Mouse (Mus musculus) activated CD4-positive, CD25-positive, alpha-beta regulatory T cell, adult 4 months (primary cell): ENCODE results near the gene Slco1c1. TPM values are rescaled to one million over a fixed set of nuclear protein-coding genes. Genes with fewer than 3 reads are reported as not detected.

Experiments
- ATAC-seq: one replicate; pipeline ENCODE4 v1.8.0; 2017
- polyA plus RNA-seq, 2 experiments: library from polyadenylated mRNA; unstranded; fragments of 100-300 nt; shearing (Covaris generic); gene quantifications; one replicate each; pipeline ENCODE4 v1.2.1; 2017

Gene Slco1c1
- polyA plus RNA-seq, result under 1 TPM in 1 of 2 experiments, not detected in 1; 0.17 TPM

GRCm38 (mm10) chr6:141523747-141524640 is at the start of gene Slco1c1:
Gene Slco1c1, plus strand, starts transcription at chr6:141524368.
- ATAC-seq, result no peak

- ATAC-seq, result no peak
These were observed 49.5 kb upstream of the Slco1c1 start for GRCm38 (mm10) chr6:141474696-141475095.

- ATAC-seq, result no peak
These were observed 38.7 kb upstream of the Slco1c1 start for GRCm38 (mm10) chr6:141485302-141486021.

GRCm38 (mm10) chr6:141487266-141487665 is 36.9 kb upstream of the Slco1c1 start:
- no peak for ATAC-seq

- ATAC-seq, result no peak
These were observed 35.5 kb upstream of the Slco1c1 start for GRCm38 (mm10) chr6:141488619-141489018.

- no peak for ATAC-seq
These were observed 29.3 kb upstream of the Slco1c1 start for GRCm38 (mm10) chr6:141494909-141495308.

GRCm38 (mm10) chr6:141495634-141496418 is 28.3 kb upstream of the Slco1c1 start:
- ATAC-seq, result no peak

- ATAC-seq, result no peak
These were observed 24.7 kb upstream of the Slco1c1 start for GRCm38 (mm10) chr6:141499511-141499910.

- ATAC-seq, result no peak
These were observed 23.0 kb upstream of the Slco1c1 start for GRCm38 (mm10) chr6:141501171-141501570.

GRCm38 (mm10) chr6:141522541-141522940 is 1.6 kb upstream of the Slco1c1 start:
- ATAC-seq, result no peak

GRCm38 (mm10) chr6:141525787-141526186 is 1.6 kb downstream of the Slco1c1 start:
- ATAC-seq, result no peak

- ATAC-seq, result no peak
These were observed 6.7 kb downstream of the Slco1c1 start for GRCm38 (mm10) chr6:141530865-141531264.

GRCm38 (mm10) chr6:141537298-141537697 is 13.1 kb downstream of the Slco1c1 start:
- ATAC-seq, result no peak

- ATAC-seq, result no peak
These were observed 17.0 kb downstream of the Slco1c1 start for GRCm38 (mm10) chr6:141541136-141541535.

GRCm38 (mm10) chr6:141543344-141543743 is 19.2 kb downstream of the Slco1c1 start:
- ATAC-seq, result no peak

GRCm38 (mm10) chr6:141558118-141558517 is 34.0 kb downstream of the Slco1c1 start:
- ATAC-seq, result no peak

GRCm38 (mm10) chr6:141567366-141567765 is 43.2 kb downstream of the Slco1c1 start:
- no peak for ATAC-seq

- no peak for ATAC-seq
These were observed 43.8 kb downstream of the Slco1c1 start for GRCm38 (mm10) chr6:141567852-141568558.

- ATAC-seq, result no peak
These were observed 44.4 kb downstream of the Slco1c1 start for GRCm38 (mm10) chr6:141568559-141568946.

GRCm38 (mm10) chr6:141576646-141577200 is 52.6 kb downstream of the Slco1c1 start:
- no peak for ATAC-seq

GRCm38 (mm10) chr6:141584791-141585403 is 60.7 kb downstream of the Slco1c1 start:
- no peak for ATAC-seq
